Mouse (Mus musculus): ENCODE data around the gene Map2k3.

- TF ChIP-seq ZMIZ1 (IDR thresholded peaks at IDR 0.05; ENCODE audit: low read depth, low read length) (no peak), NRF1 (IDR thresholded peaks at IDR 0.05; ENCODE audit: insufficient read depth, low read depth, low read length, poor library complexity, severe bottlenecking) (no peak)
These were observed 44.9 kb downstream of the Map2k3 start for GRCm38 (mm10) chr11:60976742-60977141.
